Mouse (Mus musculus): ENCODE data around the gene Atxn1. TPM values are rescaled to one million over a fixed set of nuclear protein-coding genes. Genes with fewer than 3 reads are reported as not detected.
A peak's percentile ranks its signal among the peaks of the same experiment; 100 is the strongest.

Atxn1 gene
- total RNA-seq, 2 experiments from 2014 or later: 43.3 to 46.1 TPM

- intact Hi-C loops (cut with DNase I): loop anchor here (10.0 kb wide), 1 partner anchor 362 kb away; no protein-coding TSS in a partner anchor
- peak; percentile 57 to 63 for DNase-seq
These were observed 162.0 kb downstream of the Atxn1 start for GRCm38 (mm10) chr13:45802620-45803410.

- DNase-seq: no peak
- intact Hi-C loops (cut with DNase I): loop anchor here (5.0 kb wide), 1 partner anchor 51 kb away; no protein-coding TSS in a partner anchor
These were observed 166.6 kb downstream of the Atxn1 start for GRCm38 (mm10) chr13:45798248-45798647.

GRCm38 (mm10) chr13:45797696-45798095 lies 167.1 kb downstream of the Atxn1 start:
- intact Hi-C loops (cut with DNase I): loop anchor here (5.0 kb wide), 1 partner anchor 50 kb away; no protein-coding TSS in a partner anchor
- DNase-seq: no peak

- intact Hi-C loops (cut with DNase I): loop anchor here (5.0 kb wide), 1 partner anchor 49 kb away; no protein-coding TSS in a partner anchor
- DNase-seq: no peak
These were observed 168.5 kb downstream of the Atxn1 start for GRCm38 (mm10) chr13:45796286-45796685.

- intact Hi-C loops (cut with DNase I): no loop called here
- DNase-seq: no peak
These were observed 171.0 kb downstream of the Atxn1 start for GRCm38 (mm10) chr13:45793796-45794195.

GRCm38 (mm10) chr13:45786409-45786808 lies 178.4 kb downstream of the Atxn1 start:
- intact Hi-C loops (cut with DNase I): no loop called here
- DNase-seq: no peak

- DNase-seq: peak; percentile 22 to 43
- intact Hi-C loops (cut with DNase I): no loop called here
These were observed 181.1 kb downstream of the Atxn1 start for GRCm38 (mm10) chr13:45783681-45784080.

- intact Hi-C loops (cut with DNase I): no loop called here
- no peak for DNase-seq
These were observed 186.1 kb downstream of the Atxn1 start for GRCm38 (mm10) chr13:45778750-45779149.

GRCm38 (mm10) chr13:45778171-45778570 lies 186.6 kb downstream of the Atxn1 start:
- intact Hi-C loops (cut with DNase I): no loop called here
- no peak for DNase-seq

- no peak for DNase-seq
- intact Hi-C loops (cut with DNase I): no loop called here
These were observed 189.3 kb downstream of the Atxn1 start for GRCm38 (mm10) chr13:45775516-45775915.

GRCm38 (mm10) chr13:45773381-45774168 lies 191.2 kb downstream of the Atxn1 start:
- intact Hi-C loops (cut with DNase I): no loop called here
- no peak for DNase-seq

- DNase-seq: no peak
- intact Hi-C loops (cut with DNase I): no loop called here
These were observed 195.1 kb downstream of the Atxn1 start for GRCm38 (mm10) chr13:45769757-45770156.

- no peak for DNase-seq
- intact Hi-C loops (cut with DNase I): no loop called here
These were observed 196.6 kb downstream of the Atxn1 start for GRCm38 (mm10) chr13:45768250-45768649.

GRCm38 (mm10) chr13:45764354-45764753 lies 200.5 kb downstream of the Atxn1 start:
- intact Hi-C loops (cut with DNase I): no loop called here
- DNase-seq: no peak

- peak; percentile 60 to 74 for DNase-seq
- intact Hi-C loops (cut with DNase I): no loop called here
These were observed 202.5 kb downstream of the Atxn1 start for GRCm38 (mm10) chr13:45762278-45762677.

- DNase-seq: no peak
- intact Hi-C loops (cut with DNase I): loop anchor here (5.0 kb wide), 1 partner anchor 208 kb away; no protein-coding TSS in a partner anchor
These were observed 210.3 kb downstream of the Atxn1 start for GRCm38 (mm10) chr13:45754483-45754882.

GRCm38 (mm10) chr13:45752498-45752897 lies 212.3 kb downstream of the Atxn1 start:
- intact Hi-C loops (cut with DNase I): loop anchor here (5.0 kb wide), 1 partner anchor 210 kb away; no protein-coding TSS in a partner anchor
- DNase-seq: no peak

- no peak for DNase-seq
- intact Hi-C loops (cut with DNase I): loop anchor here (5.0 kb wide), 1 partner anchor 211 kb away; no protein-coding TSS in a partner anchor
These were observed 213.6 kb downstream of the Atxn1 start for GRCm38 (mm10) chr13:45751231-45751630.

GRCm38 (mm10) chr13:45750627-45751026 lies 214.2 kb downstream of the Atxn1 start:
- intact Hi-C loops (cut with DNase I): loop anchor here (5.0 kb wide), 1 partner anchor 212 kb away; no protein-coding TSS in a partner anchor
- no peak for DNase-seq

- intact Hi-C loops (cut with DNase I): loop anchor here (5.0 kb wide), 2 partner anchors 47 to 212 kb away; no protein-coding TSS in a partner anchor
- DNase-seq: peak in 1 of 2 experiments; percentile 23
These were observed 214.9 kb downstream of the Atxn1 start for GRCm38 (mm10) chr13:45749937-45750336.

- DNase-seq: peak in 1 of 2 experiments; percentile 26
These were observed 215.6 kb downstream of the Atxn1 start for GRCm38 (mm10) chr13:45749222-45749621.

More at GRCm38 (mm10) chr13:45749222-45749621, 215.6 kb downstream of the Atxn1 start:
- intact Hi-C loops (cut with DNase I): loop anchor here (5.0 kb wide), 1 partner anchor 48 kb away; no protein-coding TSS in a partner anchor
